Mouse (Mus musculus) heart, embryonic 11.5 days (tissue): Measurements from ENCODE around the gene Ndufb3. TPM values are rescaled to one million over a fixed set of nuclear protein-coding genes. Genes with fewer than 3 reads are reported as not detected.

Experiments
- ATAC-seq: fragments of 200-750 bp; cut with Nextera tagmentation; replicated peaks from 2 replicates; pipeline ENCODE4 v1.8.0; 2017; ENCODE audit warnings: moderate library complexity; ENCODE audit not compliant: insufficient number of reproducible peaks, low FRiP score, low TSS enrichment
- H3K27ac ChIP-seq: fragments of 300-500 bp; sonication (generic); 2 replicates; pipeline ENCODE4 v1.5.1; 2014; ENCODE audit warnings: mild to moderate bottlenecking, low read depth, low read length
- H3K27me3 ChIP-seq: fragments of 300-500 bp; sonication (generic); 2 replicates; pipeline ENCODE4 v1.6.1; 2014; ENCODE audit warnings: mild to moderate bottlenecking, low read length, mixed read lengths; ENCODE audit not compliant: control insufficient read depth, insufficient read depth
- H3K36me3 ChIP-seq: fragments of 300-500 bp; sonication (generic); 2 replicates; pipeline ENCODE4 v1.6.1; 2014; ENCODE audit warnings: mild to moderate bottlenecking, low read length, moderate library complexity, mixed read lengths; ENCODE audit not compliant: control insufficient read depth, insufficient read depth
- H3K4me1 ChIP-seq: fragments of 300-500 bp; sonication (generic); 2 replicates; pipeline ENCODE4 v1.6.1; 2014; ENCODE audit warnings: low read length; ENCODE audit not compliant: control insufficient read depth, insufficient read depth
- H3K4me2 ChIP-seq: fragments of 300-500 bp; sonication (generic); 2 replicates; pipeline ENCODE4 v1.6.1; 2014; ENCODE audit warnings: mild to moderate bottlenecking, moderate library complexity
- H3K4me3 ChIP-seq: fragments of 300-500 bp; sonication (generic); 2 replicates; pipeline ENCODE4 v1.5.1; 2014; ENCODE audit warnings: low read depth, low read length
- H3K9ac ChIP-seq: fragments of 300-500 bp; sonication (generic); 2 replicates; pipeline ENCODE4 v1.6.1; 2014; ENCODE audit warnings: mild to moderate bottlenecking, low read depth, low read length, moderate library complexity
- H3K9me3 ChIP-seq: fragments of 300-500 bp; sonication (generic); replicated peaks from 2 replicates; pipeline ENCODE4 v1.6.1; 2016; ENCODE audit warnings: low read length; ENCODE audit not compliant: control insufficient read depth
- WGBS: fragments of 180-500 bp; shearing (Covaris S2); extraction: QIAGEN DNeasy Blood & Tissue Kit; methylation state at CpG from one replicate; pipeline ENCODE4 v1.1.7; 2014; ENCODE audit not compliant: insufficient replicate concordance; 5-methylcytosine and 5-hydroxymethylcytosine counted together
- polyA plus RNA-seq: library from polyadenylated mRNA; unstranded; fragments of >200 nt; fragmentation: Nextera tagmentation; extraction: Ambion mirVana; gene quantifications from 2 replicates; pipeline ENCODE4 v1.2.1, GENCODE M21; 2014

The Ndufb3 gene
- polyA plus RNA-seq, 1 experiment from 2014 or later: 195 TPM

DNA sequence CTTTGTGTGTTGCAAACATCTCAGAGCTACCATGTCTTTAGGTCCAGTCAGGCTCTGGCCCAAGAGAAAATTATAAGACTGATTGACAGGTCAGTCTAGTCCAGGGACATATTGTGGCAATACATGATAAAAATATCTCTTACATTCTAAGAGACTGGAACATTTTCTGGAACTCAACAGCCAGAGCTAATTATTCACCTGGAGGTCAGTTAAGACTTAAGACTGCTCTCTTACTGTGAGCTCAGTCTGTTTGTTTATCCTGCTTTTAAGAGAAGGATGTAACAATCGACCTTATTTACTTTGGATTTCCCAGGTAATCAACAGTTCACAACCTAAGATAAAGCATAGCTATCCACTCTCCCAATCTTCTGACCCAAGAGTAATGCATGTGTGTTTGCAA, 24.4 kb downstream of the Ndufb3 start:
- no peaks in the 10 kb centered on the region for H3K4me1 ChIP-seq
- no peak for ATAC-seq
- WGBS: 28% methylated on average over 1 of the region's 1 CpGs
- H3K4me2 ChIP-seq: no peak overlapping the region
- H3K27ac ChIP-seq: no peak overlapping the region
- no peaks in the 10 kb centered on the region for H3K36me3 ChIP-seq
- no peaks in the 10 kb centered on the region for H3K27me3 ChIP-seq
- H3K9me3 ChIP-seq: no peaks in the 10 kb centered on the region
- no peak overlapping the region for H3K4me3 ChIP-seq
- H3K9ac ChIP-seq: no peak overlapping the region

DNA sequence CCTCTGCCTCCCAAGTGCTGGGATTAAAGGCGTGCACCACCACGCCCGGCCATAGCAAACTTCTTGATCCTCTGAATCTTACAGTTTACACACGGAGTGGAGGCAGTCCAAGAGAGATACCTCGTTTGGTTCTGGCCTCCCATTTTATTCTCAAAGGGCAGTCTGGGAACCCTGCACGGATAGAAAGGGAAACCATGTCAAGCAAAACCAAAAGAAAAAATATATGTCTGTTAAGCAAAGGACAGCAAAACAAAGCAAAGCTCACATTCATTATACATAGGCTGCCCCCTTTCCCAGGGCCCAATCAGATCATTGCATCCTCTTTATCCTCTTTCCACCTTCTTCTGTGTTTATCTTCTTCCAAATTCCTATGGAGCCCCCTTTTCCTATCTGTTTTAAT, 27.6 kb downstream of the Ndufb3 start:
- no peak overlapping the region for H3K4me2 ChIP-seq
- H3K9ac ChIP-seq: no peak overlapping the region

DNA sequence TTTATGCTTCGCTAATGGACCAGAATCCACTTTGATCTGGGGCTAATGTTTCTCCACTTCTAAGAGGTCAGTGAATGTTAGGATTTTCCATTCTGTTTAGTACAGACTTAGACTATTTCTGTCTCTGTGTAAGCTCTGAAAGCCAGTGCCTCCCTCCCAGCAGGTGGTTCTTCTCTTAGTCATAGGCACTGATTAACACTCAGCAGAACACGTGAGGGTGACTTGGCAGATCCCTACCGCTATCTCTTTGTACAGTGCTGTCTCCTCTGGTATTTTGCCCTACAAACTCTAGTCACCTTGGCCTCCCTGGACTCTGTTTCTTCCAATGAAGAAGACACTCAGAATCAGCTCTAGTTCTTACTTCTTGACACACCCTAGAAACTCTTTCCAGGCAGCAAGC, 28.2 kb downstream of the Ndufb3 start:
- WGBS: 51% methylated on average over 3 of the region's 3 CpGs
- Histone ChIP-seq H3K27me3 (no peaks in the 10 kb centered on the region), H3K4me1 (no peaks in the 10 kb centered on the region), H3K36me3 (no peaks in the 10 kb centered on the region), H3K9ac (no peak overlapping the region), H3K4me3 (no peak overlapping the region), H3K9me3 (peaks cover 2% of the 10 kb centered on the region; the same call in 1 of the 2 replicates), H3K27ac (no peak overlapping the region), H3K4me2 (no peak overlapping the region)
- ATAC-seq: no peak

More for the DNA sequence above, 27.6 kb downstream of the Ndufb3 start:
- H3K4me1 ChIP-seq: no peaks in the 10 kb centered on the region
- H3K27me3 ChIP-seq: no peaks in the 10 kb centered on the region
- WGBS: 74% methylated on average over 6 of the region's 6 CpGs
- peaks cover 1% of the 10 kb centered on the region; the same call in 1 of the 2 replicates for H3K9me3 ChIP-seq
- no peak for ATAC-seq
- no peaks in the 10 kb centered on the region for H3K36me3 ChIP-seq
- H3K27ac ChIP-seq: no peak overlapping the region
- H3K4me3 ChIP-seq: no peak overlapping the region

DNA sequence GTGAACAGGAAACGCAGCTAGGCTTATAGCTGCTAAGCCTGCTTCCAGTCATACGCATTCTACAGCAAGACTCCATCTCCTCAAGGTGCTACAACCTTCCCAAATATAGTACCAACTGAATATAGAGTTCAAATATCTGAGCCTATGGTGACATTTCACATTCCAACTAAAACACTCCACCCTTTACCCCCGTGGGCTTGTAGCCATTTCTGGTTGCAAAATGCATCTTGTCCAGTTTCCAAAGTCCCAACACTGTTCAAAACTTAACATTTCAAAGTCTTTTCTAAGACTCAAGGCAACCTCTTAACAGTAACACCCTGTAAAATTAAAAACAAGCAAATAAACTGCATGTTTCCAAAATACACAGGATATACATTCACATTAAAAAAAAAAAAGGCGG, 29.0 kb downstream of the Ndufb3 start:
- H3K9ac ChIP-seq: no peak overlapping the region
- peaks cover 2% of the 10 kb centered on the region; the same call in 1 of the 2 replicates for H3K9me3 ChIP-seq
- 80% methylated on average over 4 of the region's 4 CpGs for WGBS
- H3K4me3 ChIP-seq: no peak overlapping the region
- no peak overlapping the region for H3K4me2 ChIP-seq
- no peaks in the 10 kb centered on the region for H3K36me3 ChIP-seq
- no peaks in the 10 kb centered on the region for H3K27me3 ChIP-seq
- no peak overlapping the region for H3K27ac ChIP-seq
- no peak for ATAC-seq
- H3K4me1 ChIP-seq: no peaks in the 10 kb centered on the region

DNA sequence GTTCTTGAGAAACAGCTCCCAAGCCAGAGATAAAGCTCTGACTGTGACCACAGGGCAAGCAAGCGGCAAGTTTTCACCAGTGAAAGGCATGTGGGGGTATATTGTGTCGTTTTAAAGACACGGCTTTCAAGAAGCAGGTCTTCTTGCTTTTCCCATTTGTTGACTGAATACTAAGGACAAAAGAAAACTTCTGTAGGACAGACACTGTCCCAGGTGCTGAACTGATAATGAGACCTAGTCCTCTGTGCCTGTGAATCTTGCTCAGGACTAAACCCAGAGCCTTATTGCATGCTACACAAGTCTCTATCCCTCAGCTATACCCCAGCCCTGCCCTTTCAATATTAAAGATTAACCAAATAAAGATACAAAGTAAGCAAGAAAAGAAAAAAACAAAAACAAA, 30.0 kb downstream of the Ndufb3 start:
- Histone ChIP-seq H3K9ac (no peak overlapping the region), H3K27me3 (no peaks in the 10 kb centered on the region), H3K36me3 (no peaks in the 10 kb centered on the region), H3K9me3 (peaks cover 2% of the 10 kb centered on the region; the same call in 1 of the 2 replicates), H3K27ac (no peak overlapping the region), H3K4me1 (no peaks in the 10 kb centered on the region), H3K4me2 (no peak overlapping the region), H3K4me3 (no peak overlapping the region)
- 65% methylated on average over 3 of the region's 3 CpGs for WGBS
- ATAC-seq: no peak

DNA sequence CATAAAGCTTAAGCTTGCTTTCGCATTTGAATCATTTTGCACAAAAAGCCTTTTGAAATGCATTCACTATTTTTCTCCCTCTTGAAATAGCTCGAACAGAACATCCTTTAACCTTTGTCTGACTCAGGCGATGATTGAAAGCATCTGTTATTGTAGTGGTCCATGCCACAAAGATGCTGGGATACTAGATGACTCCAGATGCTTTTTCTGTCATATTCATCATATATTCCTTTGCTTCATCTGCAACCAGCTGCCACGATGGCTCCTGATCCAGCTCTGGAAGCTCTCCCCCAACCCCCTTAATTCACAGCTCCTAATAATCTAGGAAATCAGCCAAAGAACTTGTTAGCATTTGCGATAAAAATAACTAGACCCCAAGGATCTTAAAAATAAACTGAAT, 30.9 kb downstream of the Ndufb3 start:
- Histone ChIP-seq H3K9me3 (peaks cover 2% of the 10 kb centered on the region; the same call in 1 of the 2 replicates), H3K4me3 (no peak overlapping the region), H3K27me3 (no peaks in the 10 kb centered on the region), H3K27ac (no peak overlapping the region), H3K9ac (no peak overlapping the region), H3K4me2 (no peak overlapping the region), H3K36me3 (no peaks in the 10 kb centered on the region), H3K4me1 (no peaks in the 10 kb centered on the region)
- no peak for ATAC-seq
- WGBS: 70% methylated on average over 5 of the region's 5 CpGs

DNA sequence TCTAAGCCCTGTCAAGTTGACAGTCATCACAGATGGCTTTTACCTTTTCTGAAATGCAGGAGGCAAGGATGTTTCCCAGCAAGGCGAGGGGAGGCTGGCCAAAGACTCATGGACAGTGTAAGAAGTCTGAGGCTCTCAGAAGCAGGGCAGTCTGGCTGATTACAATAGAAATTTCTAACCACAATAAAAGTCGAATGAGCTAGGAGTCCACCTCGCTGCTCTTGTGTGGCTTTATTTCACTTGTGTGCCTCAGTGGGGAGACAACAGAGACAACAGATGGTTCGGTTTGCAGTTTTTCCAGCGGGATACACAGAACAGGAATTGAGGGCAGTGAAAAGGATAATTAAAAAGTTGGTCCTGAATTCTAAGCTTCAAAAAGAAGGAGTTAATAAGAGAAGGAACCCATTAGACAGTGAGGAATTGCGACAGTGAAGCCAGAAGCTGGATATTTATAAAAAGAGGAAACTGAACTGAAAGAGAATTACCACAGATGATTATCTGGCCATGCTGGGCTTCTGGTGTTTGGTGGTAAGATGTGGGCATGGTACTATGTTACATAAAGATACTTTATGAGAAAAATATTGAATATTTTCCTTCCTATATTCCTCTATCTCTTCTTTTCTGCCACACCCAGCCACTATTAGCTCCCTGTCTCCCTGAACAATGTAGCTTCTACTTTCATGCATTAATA, 31.9 kb downstream of the Ndufb3 start:
- Histone ChIP-seq H3K4me2 (no peak overlapping the region), H3K27me3 (no peaks in the 10 kb centered on the region), H3K9me3 (peaks cover 2% of the 10 kb centered on the region; the same call in 1 of the 2 replicates), H3K9ac (no peak overlapping the region), H3K27ac (no peak overlapping the region), H3K36me3 (no peaks in the 10 kb centered on the region), H3K4me3 (no peak overlapping the region), H3K4me1 (no peaks in the 10 kb centered on the region)
- WGBS: 77% methylated on average over 6 of the region's 6 CpGs
- no peak for ATAC-seq

DNA sequence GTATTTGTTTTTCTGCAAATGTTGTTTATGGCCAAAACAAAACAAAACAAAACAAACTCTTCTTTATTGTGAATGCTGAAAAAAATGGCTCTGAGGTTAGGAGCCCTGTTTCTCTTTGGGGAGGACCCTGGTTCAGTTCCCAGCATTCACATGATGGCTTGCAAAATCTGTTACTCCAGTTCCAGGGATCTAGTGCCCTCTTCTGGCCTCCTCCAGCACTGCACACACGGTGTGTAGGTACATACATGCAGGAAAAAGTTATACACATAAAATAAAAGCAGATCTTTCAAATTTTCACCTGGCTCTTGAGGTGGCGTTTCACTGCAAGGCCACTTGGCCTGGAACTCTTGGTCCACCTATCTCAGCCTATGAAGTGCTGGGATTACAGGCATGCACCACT, 32.6 kb downstream of the Ndufb3 start:
- 81% methylated on average over 2 of the region's 2 CpGs for WGBS
- H3K36me3 ChIP-seq: no peaks in the 10 kb centered on the region
- H3K27ac ChIP-seq: no peak overlapping the region
- H3K4me2 ChIP-seq: no peak overlapping the region
- ATAC-seq: no peak
- H3K27me3 ChIP-seq: no peaks in the 10 kb centered on the region
- peaks cover 2% of the 10 kb centered on the region; the same call in 1 of the 2 replicates for H3K9me3 ChIP-seq
- no peak overlapping the region for H3K9ac ChIP-seq
- H3K4me3 ChIP-seq: no peak overlapping the region
- H3K4me1 ChIP-seq: no peaks in the 10 kb centered on the region

DNA sequence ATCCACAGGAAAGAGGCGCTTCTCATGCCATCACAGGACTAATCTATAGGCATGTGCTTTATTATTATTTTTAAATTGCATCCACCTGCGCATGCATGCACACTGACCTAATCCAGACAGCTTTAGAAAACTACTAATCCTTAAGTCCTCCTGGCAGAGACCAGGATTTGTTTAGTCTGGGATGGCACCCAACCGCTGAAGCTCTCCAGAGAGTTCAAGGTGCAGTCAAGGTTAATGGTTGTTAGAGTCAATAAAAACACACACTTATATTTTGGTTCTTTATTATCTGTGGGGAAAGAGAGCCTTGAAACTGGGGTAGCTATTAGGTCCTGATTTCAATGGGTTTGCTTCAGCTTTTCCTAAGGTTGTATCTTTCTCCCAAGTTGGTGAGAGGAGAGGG, 35.1 kb downstream of the Ndufb3 start:
- H3K4me2 ChIP-seq: no peak overlapping the region
- no peak for ATAC-seq
- WGBS: 80% methylated on average over 3 of the region's 3 CpGs
- H3K9ac ChIP-seq: no peak overlapping the region
- peaks cover 2% of the 10 kb centered on the region; the same call in 1 of the 2 replicates for H3K9me3 ChIP-seq
- no peaks in the 10 kb centered on the region for H3K36me3 ChIP-seq
- H3K4me1 ChIP-seq: no peaks in the 10 kb centered on the region
- no peaks in the 10 kb centered on the region for H3K27me3 ChIP-seq
- no peak overlapping the region for H3K4me3 ChIP-seq
- H3K27ac ChIP-seq: no peak overlapping the region
